Mouse (Mus musculus): ENCODE results near the gene Abcf1. TPM values are rescaled to one million over a fixed set of nuclear protein-coding genes. Genes with fewer than 3 reads are reported as not detected.

Abcf1 gene
- polyA plus RNA-seq, 1 experiment from 2014 or later, result 122 TPM

DNA sequence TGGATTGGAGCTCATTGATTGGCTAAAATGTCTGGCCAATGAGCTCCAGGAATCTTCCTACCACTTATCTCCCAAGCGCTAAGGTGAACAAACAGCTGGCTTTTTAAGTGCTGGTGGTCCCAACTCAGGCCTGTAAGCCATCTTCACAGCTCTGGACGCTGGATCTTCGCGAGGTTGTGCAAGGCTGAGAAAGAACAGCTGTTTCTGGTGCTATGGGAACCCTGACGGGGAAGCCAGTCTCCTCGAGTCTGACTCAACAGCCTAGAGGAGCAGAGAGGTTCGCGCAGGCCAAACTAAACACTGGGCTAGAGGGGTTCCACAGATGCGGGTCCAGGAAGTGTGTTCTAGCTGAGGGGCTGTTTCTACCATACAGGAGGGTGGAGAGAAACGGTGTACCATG, 22.2 kb upstream of the Abcf1 start:
- no peak for ATAC-seq (replicated peaks; ENCODE audit: low FRiP score)
- Histone ChIP-seq H3K27me3 (ENCODE audit: control insufficient read depth, insufficient read depth, low read length) (no peaks in the 10 kb centered on the region), H3K9ac (ENCODE audit: low read length) (no peak overlapping the region), H3K4me1 (replicated peaks; ENCODE audit: control insufficient read depth, insufficient read depth, low read length) (0 out of 2 replicates have a peak, but pooled peaks cover 2% of the 10 kb centered on the region), H3K36me3 (ENCODE audit: control insufficient read depth, insufficient read depth, low read length) (no peaks in the 10 kb centered on the region; the same call in 1 of the 2 replicates), H3K4me3 (ENCODE audit: low read depth, low read length) (no peak overlapping the region), H3K4me2 (ENCODE audit: low read depth, low read length, severe bottlenecking) (no peak overlapping the region), H3K9me3 (ENCODE audit: control insufficient read depth, low read length) (no peaks in the 10 kb centered on the region), H3K27ac (ENCODE audit: low read depth, low read length) (no peak overlapping the region)
- DNase-seq (ENCODE audit: low spot score), result no peak
- WGBS, result 58% methylated on average over 10 of the region's 10 CpGs

- WGBS, result 91% methylated on average over 9 of the region's 9 CpGs
- DNase-seq (ENCODE audit: low spot score), result no peak
- H3K27me3 ChIP-seq (ENCODE audit: control insufficient read depth, insufficient read depth, low read length), result no peaks in the 10 kb centered on the region
- H3K27ac ChIP-seq (ENCODE audit: low read depth, low read length), result no peak overlapping the region
- H3K9me3 ChIP-seq (ENCODE audit: control insufficient read depth, low read length), result no peaks in the 10 kb centered on the region
- ATAC-seq (replicated peaks; ENCODE audit: low FRiP score), result no peak
- H3K4me2 ChIP-seq (ENCODE audit: low read depth, low read length, severe bottlenecking), result no peak overlapping the region
- no peaks in the 10 kb centered on the region; the same call in 1 of the 2 replicates for H3K36me3 ChIP-seq (ENCODE audit: control insufficient read depth, insufficient read depth, low read length)
- no peak overlapping the region for H3K4me3 ChIP-seq (ENCODE audit: low read depth, low read length)
- H3K9ac ChIP-seq (ENCODE audit: low read length), result no peak overlapping the region
- peaks cover 8% of the 10 kb centered on the region; the same call in 1 of the 2 replicates for H3K4me1 ChIP-seq (replicated peaks; ENCODE audit: control insufficient read depth, insufficient read depth, low read length)
These were observed 12.2 kb upstream of the Abcf1 start for GRCm38 (mm10) chr17:35981776-35982175.

- Histone ChIP-seq H3K36me3 (ENCODE audit: control insufficient read depth, insufficient read depth, low read length) (no peaks in the 10 kb centered on the region; the same call in 1 of the 2 replicates), H3K4me3 (ENCODE audit: low read depth, low read length) (peak overlapping the region; percentile 93), H3K9ac (ENCODE audit: low read length) (peak overlapping the region; percentile 72), H3K27me3 (ENCODE audit: control insufficient read depth, insufficient read depth, low read length) (no peaks in the 10 kb centered on the region), H3K27ac (ENCODE audit: low read depth, low read length) (peak overlapping the region; percentile 89), H3K9me3 (ENCODE audit: control insufficient read depth, low read length) (no peaks in the 10 kb centered on the region), H3K4me2 (ENCODE audit: low read depth, low read length, severe bottlenecking) (peak overlapping the region; percentile 78), H3K4me1 (replicated peaks; ENCODE audit: control insufficient read depth, insufficient read depth, low read length) (peaks cover 8% of the 10 kb centered on the region; the same call in 1 of the 2 replicates)
- WGBS, result under 1% methylated on average over 26 of the region's 29 CpGs
- ATAC-seq (replicated peaks; ENCODE audit: low FRiP score) (peak; percentile 45), DNase-seq (ENCODE audit: low spot score) (no peak)
These were observed 10.8 kb upstream of the Abcf1 start for GRCm38 (mm10) chr17:35980363-35980754.

- peak within 1 kb of the TSS; percentile 78 for H3K4me2 ChIP-seq (ENCODE audit: low read depth, low read length, severe bottlenecking)
- no peaks in the 10 kb centered on the region for H3K9me3 ChIP-seq (ENCODE audit: control insufficient read depth, low read length)
- peaks cover 8% of the 10 kb centered on the region; the same call in 1 of the 2 replicates for H3K4me1 ChIP-seq (replicated peaks; ENCODE audit: control insufficient read depth, insufficient read depth, low read length)
- WGBS, result under 1% methylated on average over 103 of the region's 109 CpGs
- H3K9ac ChIP-seq (ENCODE audit: low read length), result peak within 1 kb of the TSS; percentile 72
- ATAC-seq (replicated peaks; ENCODE audit: low FRiP score) (peak; percentile 87), DNase-seq (ENCODE audit: low spot score) (peak; percentile 94)
- H3K27me3 ChIP-seq (ENCODE audit: control insufficient read depth, insufficient read depth, low read length), result no peaks in the 10 kb centered on the region
- H3K4me3 ChIP-seq (ENCODE audit: low read depth, low read length), result peak within 1 kb of the TSS; percentile 93
- peak within 1 kb of the TSS; percentile 89 for H3K27ac ChIP-seq (ENCODE audit: low read depth, low read length)
- no peaks in the 10 kb centered on the region; the same call in 1 of the 2 replicates for H3K36me3 ChIP-seq (ENCODE audit: control insufficient read depth, insufficient read depth, low read length)
These were observed 10.1 kb upstream of the Abcf1 start, which contains the start of the genes Gnl1 and Prr3 for GRCm38 (mm10) chr17:35979401-35980362. TSS of gene Gnl1 (plus strand) at chr17:35979851. TSS of gene Prr3 (minus strand) at chr17:35980236.

- Histone ChIP-seq H3K27ac (ENCODE audit: low read depth, low read length) (peak overlapping the region; percentile 89), H3K27me3 (ENCODE audit: control insufficient read depth, insufficient read depth, low read length) (no peaks in the 10 kb centered on the region), H3K9ac (ENCODE audit: low read length) (peak overlapping the region; percentile 72), H3K9me3 (ENCODE audit: control insufficient read depth, low read length) (no peaks in the 10 kb centered on the region), H3K36me3 (ENCODE audit: control insufficient read depth, insufficient read depth, low read length) (no peaks in the 10 kb centered on the region; the same call in 1 of the 2 replicates), H3K4me1 (replicated peaks; ENCODE audit: control insufficient read depth, insufficient read depth, low read length) (peaks cover 8% of the 10 kb centered on the region; the same call in 1 of the 2 replicates), H3K4me2 (ENCODE audit: low read depth, low read length, severe bottlenecking) (peak overlapping the region; percentile 78), H3K4me3 (ENCODE audit: low read depth, low read length) (peak overlapping the region; percentile 93)
- peak; percentile 92 for DNase-seq (ENCODE audit: low spot score)
- whole genome bisulfite sequencing, result under 1% methylated on average over 41 of the region's 41 CpGs
- peak; percentile 87 for ATAC-seq (replicated peaks; ENCODE audit: low FRiP score)
These were observed 9.3 kb upstream of the Abcf1 start for GRCm38 (mm10) chr17:35978811-35979400.

DNA sequence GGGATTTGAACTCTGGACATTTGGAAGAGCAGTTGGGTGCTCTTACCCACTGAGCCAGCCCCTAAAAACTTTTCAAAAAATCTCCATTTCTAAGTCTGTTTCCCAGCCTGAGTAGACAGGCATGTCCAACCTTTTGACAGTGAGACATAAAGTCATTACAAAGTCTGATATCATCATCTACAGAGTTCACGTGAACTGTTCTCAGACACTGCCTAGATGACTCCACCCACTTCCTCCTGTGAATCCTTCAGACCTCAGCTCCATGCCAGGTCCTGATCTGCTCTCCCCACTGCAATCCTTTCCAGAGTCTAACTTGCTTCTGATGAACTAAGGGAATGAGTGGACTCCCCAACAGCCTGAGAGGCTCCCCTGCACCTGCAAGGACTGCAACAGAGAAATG, 2.6 kb upstream of the Abcf1 start:
- DNase-seq (ENCODE audit: low spot score) (no peak), ATAC-seq (replicated peaks; ENCODE audit: low FRiP score) (no peak)
- Histone ChIP-seq H3K4me3 (ENCODE audit: low read depth, low read length) (no peak overlapping the region), H3K9ac (ENCODE audit: low read length) (no peak overlapping the region), H3K27me3 (ENCODE audit: control insufficient read depth, insufficient read depth, low read length) (no peaks in the 10 kb centered on the region), H3K4me2 (ENCODE audit: low read depth, low read length, severe bottlenecking) (no peak overlapping the region), H3K36me3 (ENCODE audit: control insufficient read depth, insufficient read depth, low read length) (no peaks in the 10 kb centered on the region), H3K4me1 (replicated peaks; ENCODE audit: control insufficient read depth, insufficient read depth, low read length) (peaks cover 3% of the 10 kb centered on the region), H3K27ac (ENCODE audit: low read depth, low read length) (no peak overlapping the region), H3K9me3 (ENCODE audit: control insufficient read depth, low read length) (no peaks in the 10 kb centered on the region)
- 79% methylated on average over 1 of the region's 1 CpGs for WGBS

GRCm38 (mm10) chr17:35967621-35968020, 1.9 kb downstream of the Abcf1 start:
- Histone ChIP-seq H3K4me1 (replicated peaks; ENCODE audit: control insufficient read depth, insufficient read depth, low read length) (peaks cover 3% of the 10 kb centered on the region), H3K9me3 (ENCODE audit: control insufficient read depth, low read length) (no peaks in the 10 kb centered on the region), H3K27ac (ENCODE audit: low read depth, low read length) (no peak overlapping the region), H3K4me3 (ENCODE audit: low read depth, low read length) (no peak overlapping the region), H3K4me2 (ENCODE audit: low read depth, low read length, severe bottlenecking) (no peak overlapping the region), H3K27me3 (ENCODE audit: control insufficient read depth, insufficient read depth, low read length) (no peaks in the 10 kb centered on the region), H3K9ac (ENCODE audit: low read length) (no peak overlapping the region), H3K36me3 (ENCODE audit: control insufficient read depth, insufficient read depth, low read length) (peaks cover 4% of the 10 kb centered on the region; the same call in 1 of the 2 replicates)
- 85% methylated on average over 2 of the region's 2 CpGs for WGBS
- no peak for DNase-seq (ENCODE audit: low spot score)
- ATAC-seq (replicated peaks; ENCODE audit: low FRiP score), result no peak

- Histone ChIP-seq H3K4me1 (replicated peaks; ENCODE audit: control insufficient read depth, insufficient read depth, low read length) (no peaks in the 10 kb centered on the region; the same call in 1 of the 2 replicates), H3K4me2 (ENCODE audit: low read depth, low read length, severe bottlenecking) (no peak overlapping the region), H3K27ac (ENCODE audit: low read depth, low read length) (no peak overlapping the region), H3K36me3 (ENCODE audit: control insufficient read depth, insufficient read depth, low read length) (peaks cover 32% of the 10 kb centered on the region), H3K27me3 (ENCODE audit: control insufficient read depth, insufficient read depth, low read length) (no peaks in the 10 kb centered on the region), H3K4me3 (ENCODE audit: low read depth, low read length) (no peak overlapping the region), H3K9ac (ENCODE audit: low read length) (no peak overlapping the region), H3K9me3 (ENCODE audit: control insufficient read depth, low read length) (no peaks in the 10 kb centered on the region)
- DNase-seq (ENCODE audit: low spot score) (no peak), ATAC-seq (replicated peaks; ENCODE audit: low FRiP score) (no peak)
- 89% methylated on average over 10 of the region's 10 CpGs for WGBS
These were observed 6.3 kb downstream of the Abcf1 start for GRCm38 (mm10) chr17:35963279-35963678.

Data from forebrain, embryonic 11.5 days (tissue).